Mouse (Mus musculus) 3134 (cell line): Measurements from ENCODE around the gene Iqgap2.

Experiments used
- DNase-seq: peaks from one replicate; pipeline ENCODE4 v3.0.0-alpha.2; 2011; ENCODE audit warnings: low spot score; ENCODE audit not compliant: insufficient read length; ENCODE audit errors: extremely low read depth

Gene Iqgap2

GRCm38 (mm10) chr13:95596689-95597088 lies 295.0 kb downstream of the Iqgap2 start:
- DNase-seq, result no peak

- no peak for DNase-seq
Measured at GRCm38 (mm10) chr13:95595921-95596320, 295.8 kb downstream of the Iqgap2 start.

GRCm38 (mm10) chr13:95595411-95595810 lies 296.3 kb downstream of the Iqgap2 start:
- no peak for DNase-seq

GRCm38 (mm10) chr13:95592860-95593259 lies 298.9 kb downstream of the Iqgap2 start:
- DNase-seq, result no peak

- no peak for DNase-seq
Measured at GRCm38 (mm10) chr13:95591606-95592005, 300.1 kb downstream of the Iqgap2 start.

- no peak for DNase-seq
Measured at GRCm38 (mm10) chr13:95587628-95588027, 304.1 kb downstream of the Iqgap2 start.

- DNase-seq, result peak; percentile 24
Measured at GRCm38 (mm10) chr13:95584898-95585297, 306.8 kb downstream of the Iqgap2 start.

- no peak for DNase-seq
Measured at GRCm38 (mm10) chr13:95583237-95584189, 308.2 kb downstream of the Iqgap2 start.

GRCm38 (mm10) chr13:95581850-95582249 lies 309.9 kb downstream of the Iqgap2 start:
- no peak for DNase-seq

- no peak for DNase-seq
Measured at GRCm38 (mm10) chr13:95578016-95578697, 313.6 kb downstream of the Iqgap2 start.
